Mouse (Mus musculus) ES-E14 (cell line): ENCODE measurements around the gene Hspbap1. TPM values are rescaled to one million over a fixed set of nuclear protein-coding genes. Genes with fewer than 3 reads are reported as not detected.

Source experiments
- DNase-seq: peaks from one replicate; pipeline ENCODE4 v3.0.0-alpha.2; 2013; ENCODE audit warnings: low read depth, low spot score
- H3K27ac ChIP-seq: 2 replicates; pipeline ENCODE4 v1.5.1; 2012; ENCODE audit warnings: low read depth, mild to moderate bottlenecking, low read length, moderate library complexity, mixed read lengths; ENCODE audit not compliant: poor library complexity, insufficient read depth, severe bottlenecking
- H3K36me3 ChIP-seq: 2 replicates; pipeline ENCODE4 v1.6.1; 2012; ENCODE audit warnings: mild to moderate bottlenecking, low read length, moderate library complexity, mixed read lengths; ENCODE audit not compliant: control insufficient read depth, poor library complexity, insufficient read depth, severe bottlenecking
- H3K4me1 ChIP-seq, 2 experiments: fragments of 150-350 bp in 1 of 2; sonication (generic) in 1 of 2; 2 replicates each; pipeline ENCODE4 v1.6.1; 2012; ENCODE audit warnings: low read length in 2 of 2, mild to moderate bottlenecking in 1 of 2, mixed read lengths in 1 of 2; ENCODE audit not compliant: control insufficient read depth in 2 of 2, insufficient read depth in 2 of 2, poor library complexity in 1 of 2
- H3K4me3 ChIP-seq, 2 experiments: fragments of 150-350 bp in 1 of 2; sonication (generic) in 1 of 2; 2 replicates each; pipeline ENCODE4 v1.5.1; 2012; ENCODE audit warnings: low read length in 2 of 2, low read depth in 1 of 2, mild to moderate bottlenecking in 1 of 2, mixed read lengths in 1 of 2; ENCODE audit not compliant: insufficient read depth in 1 of 2, poor library complexity in 1 of 2, severe bottlenecking in 1 of 2
- H3K9ac ChIP-seq: 2 replicates; pipeline ENCODE4 v1.6.1; 2012; ENCODE audit warnings: low read depth, mild to moderate bottlenecking, low read length, mixed read lengths; ENCODE audit not compliant: poor library complexity, insufficient read depth, severe bottlenecking
- H3K9me3 ChIP-seq: fragments of 150-350 bp; sonication (generic); 2 replicates; pipeline ENCODE4 v1.6.1; 2012; ENCODE audit warnings: low read depth, mild to moderate bottlenecking, low read length; ENCODE audit not compliant: control insufficient read depth, insufficient read depth
- CHD2 ChIP-seq: IDR thresholded peaks from 2 replicates; pipeline ENCODE4 v1.6.1; 2014; ENCODE audit warnings: mild to moderate bottlenecking, low read depth, low read length, inconsistent platforms
- HCFC1 ChIP-seq: IDR thresholded peaks from 2 replicates; pipeline ENCODE4 v1.6.1; 2012; ENCODE audit warnings: low read length, inconsistent platforms, borderline replicate concordance; ENCODE audit not compliant: insufficient read depth
- MAFK ChIP-seq: IDR thresholded peaks from 2 replicates; pipeline ENCODE4 v1.6.1; 2014; ENCODE audit warnings: mild to moderate bottlenecking, low read depth, low read length, inconsistent platforms; ENCODE audit not compliant: insufficient read depth
- ZC3H11A ChIP-seq: IDR thresholded peaks from 2 replicates; pipeline ENCODE4 v1.6.1; 2012; ENCODE audit warnings: low read depth, mild to moderate bottlenecking, inconsistent platforms, low read length, borderline replicate concordance
- ZNF384 ChIP-seq: IDR thresholded peaks from 2 replicates; pipeline ENCODE4 v1.6.1; 2012; ENCODE audit warnings: low read depth, low read length, inconsistent platforms
- in situ Hi-C, 2 experiments: fragments of 600-800 bp; cut with MboI; formaldehyde crosslinking; loops; one replicate each; pipeline ENCODE4 v1.15.1; 2025; ENCODE audit warnings: low sequenced_read_pairs in 2 of 2, inconsistent platforms in 1 of 2; ENCODE audit not compliant: unreplicated experiment in 2 of 2
- total RNA-seq: library from RNA; depleted of rRNA; stranded (reverse); fragments of 300-350 nt; gene quantifications from 2 replicates; pipeline ENCODE4 v1.2.3, GENCODE M21; 2012

The Hspbap1 gene
- total RNA-seq, 1 experiment = 73.5 TPM

GRCm38 (mm10) chr16:35779681-35780080 lies 9.5 kb downstream of the Hspbap1 start:
- Histone ChIP-seq H3K9ac (no peak overlapping the region), H3K36me3 (peaks cover 9% of the 10 kb centered on the region), H3K9me3 (no peaks in the 10 kb centered on the region), H3K27ac (no peak overlapping the region), H3K4me3 (no peak overlapping the region), H3K4me1 (peaks cover 0 to 16% of the 10 kb centered on the region in 2 experiments; a peak in 3 of 4 replicates)
- no peak for DNase-seq
- in situ Hi-C loops = no loop called here
- TF ChIP-seq ZNF384 (no peak), ZC3H11A (no peak), CHD2 (no peak), MAFK (no peak), HCFC1 (no peak)

- TF ChIP-seq MAFK = no peak
- Histone ChIP-seq H3K9me3 (no peaks in the 10 kb centered on the region), H3K9ac (no peak overlapping the region), H3K27ac (no peak overlapping the region), H3K4me1 (peaks cover 0 to 12% of the 10 kb centered on the region in 2 experiments; a peak in 3 of 4 replicates), H3K36me3 (peaks cover 9% of the 10 kb centered on the region), H3K4me3 (no peak overlapping the region)
- in situ Hi-C loops = no loop called here
- DNase-seq = no peak
Observed at GRCm38 (mm10) chr16:35781096-35781495, 10.9 kb downstream of the Hspbap1 start.

- H3K9me3 ChIP-seq = no peaks in the 10 kb centered on the region
- no peak for DNase-seq
- H3K4me3 ChIP-seq = no peak overlapping the region
- H3K4me1 ChIP-seq = peaks cover 0 to 9% of the 10 kb centered on the region in 2 experiments; a peak in 3 of 4 replicates
- no peak overlapping the region for H3K9ac ChIP-seq
- H3K27ac ChIP-seq = no peak overlapping the region
- peaks cover 9% of the 10 kb centered on the region for H3K36me3 ChIP-seq
- no peak for TF ChIP-seq ZC3H11A
- TF ChIP-seq HCFC1 = no peak
- TF ChIP-seq MAFK = no peak
- no peak for TF ChIP-seq CHD2
- no peak for TF ChIP-seq ZNF384
- in situ Hi-C loops = no loop called here
Observed at GRCm38 (mm10) chr16:35781651-35782050, 11.5 kb downstream of the Hspbap1 start.

- in situ Hi-C loops = no loop called here
- DNase-seq = no peak
- no peak for TF ChIP-seq ZNF384
- TF ChIP-seq MAFK = no peak
- no peak for TF ChIP-seq HCFC1
- no peaks in the 10 kb centered on the region for H3K9me3 ChIP-seq
- no peak overlapping the region for H3K9ac ChIP-seq
- H3K4me1 ChIP-seq = peaks cover 0 to 7% of the 10 kb centered on the region in 2 experiments; a peak in 3 of 4 replicates
- H3K27ac ChIP-seq = no peak overlapping the region
- no peak overlapping the region for H3K4me3 ChIP-seq
- H3K36me3 ChIP-seq = peaks cover 14% of the 10 kb centered on the region
Observed at GRCm38 (mm10) chr16:35782451-35783206, 12.5 kb downstream of the Hspbap1 start.

GRCm38 (mm10) chr16:35783207-35783573 lies 13.0 kb downstream of the Hspbap1 start:
- Histone ChIP-seq H3K9me3 (no peaks in the 10 kb centered on the region), H3K27ac (no peak overlapping the region), H3K9ac (no peak overlapping the region), H3K4me1 (peaks cover 0 to 7% of the 10 kb centered on the region in 2 experiments; a peak in 3 of 4 replicates), H3K4me3 (no peak overlapping the region), H3K36me3 (peaks cover 17% of the 10 kb centered on the region)
- no peak for DNase-seq
- in situ Hi-C loops = no loop called here
- TF ChIP-seq CHD2 (no peak), HCFC1 (no peak), MAFK (no peak), ZNF384 (no peak), ZC3H11A (no peak)
